Mouse (Mus musculus) urinary bladder, postnatal 36 days (tissue): Measurements from ENCODE around the gene Car15.

Source experiments
- DNase-seq, 2 experiments: peaks; one replicate each; pipeline ENCODE4 v3.0.0; 2022; ENCODE audit warnings: low spot score in 2 of 2, mixed read lengths in 1 of 2

Car15 gene

GRCm38 (mm10) chr16:17838051-17838450 lies at the start of gene Car15:
Gene Car15, minus strand, starts transcription at chr16:17838364.
- no peak for DNase-seq

- no peak for DNase-seq
Observed at GRCm38 (mm10) chr16:17884116-17884515, 46.0 kb upstream of the Car15 start.

DNA sequence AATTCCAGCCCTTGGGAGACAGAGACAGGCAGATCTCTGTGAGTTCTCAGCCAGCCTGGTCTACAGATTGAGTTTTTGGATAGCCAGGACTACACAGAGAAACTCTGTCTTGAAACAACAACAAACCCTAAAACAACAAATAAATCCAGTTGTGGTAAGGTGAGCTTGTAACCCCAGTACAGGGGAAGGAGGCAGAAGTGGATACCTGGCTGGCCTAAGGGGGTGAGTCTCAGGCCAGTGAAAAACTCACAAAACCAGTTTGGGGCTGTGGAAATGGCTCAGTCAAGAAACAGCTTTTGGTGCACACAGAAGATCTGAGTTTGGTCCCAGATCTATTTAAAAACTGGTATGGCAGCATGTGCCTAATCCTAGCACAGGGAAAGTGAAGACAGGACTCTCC lies 44.0 kb upstream of the Car15 start:
- peak; percentile 17 to 28 for DNase-seq

DNA sequence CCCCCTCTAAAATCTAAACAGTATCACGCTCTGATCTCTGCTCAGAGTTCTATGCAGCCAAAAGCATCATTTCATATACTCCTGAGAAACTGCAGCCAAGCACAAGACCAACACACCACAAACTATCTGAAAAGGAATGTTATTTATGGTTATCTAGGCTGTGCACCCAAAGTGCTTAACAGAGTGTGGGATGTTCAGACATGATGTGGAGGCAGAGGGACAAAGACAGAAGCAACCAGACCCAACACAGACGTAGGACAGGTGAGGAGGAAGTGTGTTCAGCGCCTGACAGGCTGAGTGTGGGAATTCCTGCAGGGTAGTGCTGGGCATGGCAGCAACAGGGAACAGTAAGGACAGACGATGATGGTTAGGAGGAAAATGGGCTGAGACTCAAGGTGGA lies 41.4 kb upstream of the Car15 start:
- DNase-seq: no peak

DNA sequence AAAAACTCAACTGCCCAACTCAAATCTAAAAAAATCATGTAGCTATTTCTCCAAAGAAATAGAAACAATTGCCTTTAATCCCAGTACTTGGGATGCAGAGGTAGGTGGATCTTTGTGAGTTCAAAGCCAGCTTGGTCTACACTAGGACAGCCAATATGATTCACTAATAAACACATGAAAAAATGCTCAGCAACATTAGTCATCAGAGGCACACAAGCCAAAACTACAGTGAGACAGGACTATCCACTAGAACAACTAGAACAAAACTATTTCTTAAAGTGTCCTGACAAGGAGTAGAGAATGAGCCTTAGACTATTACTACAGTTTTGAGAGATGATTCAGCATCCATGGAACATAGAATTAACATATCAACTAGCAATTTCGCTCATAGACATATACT lies 37.9 kb upstream of the Car15 start:
- no peak for DNase-seq

GRCm38 (mm10) chr16:17875174-17875573 lies 37.0 kb upstream of the Car15 start:
- no peak for DNase-seq

GRCm38 (mm10) chr16:17872995-17873394 lies 34.8 kb upstream of the Car15 start:
- DNase-seq: no peak

DNA sequence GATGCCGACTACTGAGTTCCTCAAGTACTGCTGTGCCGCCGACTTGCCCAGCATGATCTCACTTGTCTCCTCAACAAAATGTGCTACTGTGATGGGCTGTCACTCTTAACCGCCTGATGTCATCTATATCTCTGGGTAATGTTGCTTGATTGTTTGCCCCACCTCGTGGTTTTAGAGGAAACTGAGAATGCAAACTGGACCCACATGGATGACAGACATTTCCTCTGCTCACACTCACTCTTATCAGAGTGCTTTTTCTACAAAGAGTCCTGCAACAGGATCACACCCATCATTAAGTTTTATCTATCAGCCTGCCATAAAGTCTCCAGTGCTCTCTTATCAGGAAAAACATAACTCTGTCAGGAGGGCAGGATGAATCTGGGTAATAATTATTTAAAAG lies 33.1 kb upstream of the Car15 start:
- DNase-seq: no peak

DNA sequence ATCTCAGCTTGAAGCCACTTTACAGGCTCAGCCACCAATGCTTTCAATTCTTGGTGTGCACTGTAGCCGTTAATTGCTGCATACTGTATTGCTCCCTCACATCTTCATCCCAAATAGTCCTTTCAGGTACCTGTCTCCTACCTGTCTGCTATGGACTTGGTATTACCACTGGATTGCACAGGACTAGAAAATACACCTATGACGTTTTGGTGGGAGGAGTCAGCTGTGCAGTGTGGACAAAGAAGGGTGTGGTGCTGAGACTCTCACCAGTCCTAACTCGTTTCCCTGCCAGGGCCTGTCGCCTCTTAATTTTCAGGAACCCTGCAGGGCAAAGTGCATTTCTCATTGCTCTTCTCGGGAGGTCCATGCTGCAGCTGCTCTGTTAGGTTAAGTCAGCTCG lies 27.6 kb upstream of the Car15 start:
- DNase-seq: peak; percentile 66 to 74

DNA sequence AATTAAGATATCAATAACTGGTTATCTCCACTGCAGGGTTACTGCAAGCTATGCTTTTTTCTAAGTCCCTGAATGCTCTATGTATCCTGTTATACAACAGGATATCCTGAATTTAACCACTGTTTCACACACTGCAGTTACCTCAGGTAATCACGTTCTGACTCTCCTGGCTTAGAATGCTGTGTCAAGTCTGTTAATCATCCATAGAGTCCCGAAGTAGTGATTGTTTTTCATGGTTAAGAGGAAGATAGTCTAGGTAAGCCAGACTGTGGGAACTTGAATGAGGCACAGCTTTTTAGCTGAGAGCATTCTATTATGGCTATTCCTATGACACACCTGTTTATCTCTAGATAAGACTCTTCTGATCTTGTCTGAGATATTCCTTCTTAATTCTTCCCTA lies 27.1 kb upstream of the Car15 start:
- no peak for DNase-seq

DNA sequence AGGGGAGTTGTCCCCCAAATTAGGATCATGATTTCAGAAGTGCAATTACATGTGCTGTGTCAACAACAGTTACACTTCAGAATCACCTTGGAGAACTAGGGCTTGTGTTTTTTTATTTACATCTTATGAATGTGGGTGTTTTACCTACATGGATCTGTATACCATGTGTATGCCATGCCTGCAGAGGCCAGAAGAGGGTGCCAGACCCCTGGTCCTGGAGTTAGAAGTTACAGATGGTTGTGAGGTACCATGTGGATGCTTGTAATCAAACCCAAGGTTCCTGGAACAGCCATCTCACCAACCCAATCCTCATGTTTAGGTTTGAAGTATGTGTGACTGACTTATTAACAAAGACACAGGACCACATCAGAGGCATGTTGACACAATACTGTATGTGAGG lies 20.4 kb upstream of the Car15 start:
- no peak for DNase-seq

DNA sequence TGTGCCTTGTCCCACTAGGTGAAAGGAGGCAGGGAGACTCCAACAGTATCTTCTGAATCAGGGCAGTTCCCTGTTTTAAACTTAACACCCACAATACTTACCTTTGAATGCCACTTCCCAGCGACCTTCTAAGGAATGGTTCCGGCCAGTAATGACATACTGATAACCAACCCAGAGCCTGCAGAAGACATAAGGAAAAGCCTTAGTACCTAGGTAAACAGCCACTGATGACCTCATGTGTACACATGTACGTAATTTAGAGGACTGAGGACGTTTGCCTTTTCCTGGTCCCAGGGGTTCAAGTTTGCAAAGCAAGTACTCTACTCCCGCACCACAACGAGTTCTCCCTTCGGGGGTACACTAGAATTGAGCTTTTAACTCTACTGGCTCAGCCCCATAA lies 19.0 kb upstream of the Car15 start:
- DNase-seq: no peak

DNA sequence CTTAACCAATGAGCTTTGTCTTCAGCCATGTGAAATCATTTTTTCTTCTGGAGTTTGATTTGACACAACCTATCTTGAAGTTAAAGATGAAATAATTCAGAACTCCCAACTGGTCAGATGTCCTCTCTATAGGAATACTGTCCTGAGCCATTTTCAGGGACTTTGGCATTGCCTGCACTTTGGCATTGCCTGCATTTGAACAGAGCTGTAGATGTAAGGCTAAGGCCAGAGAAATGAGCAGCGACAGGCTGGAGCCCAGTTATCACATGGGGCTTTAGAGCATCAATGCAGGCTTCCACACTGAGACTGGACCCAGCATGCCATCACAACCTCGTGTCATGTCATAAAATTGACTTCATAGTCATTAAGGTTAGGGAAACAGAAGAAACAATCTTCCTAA lies 15.1 kb upstream of the Car15 start:
- DNase-seq: no peak

GRCm38 (mm10) chr16:17851860-17852259 lies 13.7 kb upstream of the Car15 start:
- no peak for DNase-seq

DNA sequence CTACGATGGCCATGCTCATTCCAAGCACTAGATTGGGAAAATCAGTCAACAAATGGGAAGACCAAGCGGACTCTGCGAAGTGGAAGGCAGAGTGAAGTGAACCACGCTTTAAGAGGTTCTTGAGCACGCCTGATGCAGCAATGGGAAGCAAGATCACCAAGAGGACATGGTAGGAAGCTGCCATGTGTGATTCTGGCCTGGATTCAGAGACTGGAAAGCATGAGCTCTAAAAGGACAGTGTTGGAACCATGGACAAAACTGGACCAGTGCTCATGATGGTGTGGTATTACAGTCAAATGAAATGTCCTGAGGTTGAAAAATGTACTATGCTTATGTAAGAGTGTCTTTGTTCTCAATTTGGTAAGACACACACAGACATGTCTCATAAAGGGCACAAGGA lies 13.2 kb upstream of the Car15 start:
- no peak for DNase-seq

- DNase-seq: no peak
Observed at GRCm38 (mm10) chr16:17849486-17849885, 11.3 kb upstream of the Car15 start.

GRCm38 (mm10) chr16:17848928-17849327 lies 10.8 kb upstream of the Car15 start:
- no peak for DNase-seq

DNA sequence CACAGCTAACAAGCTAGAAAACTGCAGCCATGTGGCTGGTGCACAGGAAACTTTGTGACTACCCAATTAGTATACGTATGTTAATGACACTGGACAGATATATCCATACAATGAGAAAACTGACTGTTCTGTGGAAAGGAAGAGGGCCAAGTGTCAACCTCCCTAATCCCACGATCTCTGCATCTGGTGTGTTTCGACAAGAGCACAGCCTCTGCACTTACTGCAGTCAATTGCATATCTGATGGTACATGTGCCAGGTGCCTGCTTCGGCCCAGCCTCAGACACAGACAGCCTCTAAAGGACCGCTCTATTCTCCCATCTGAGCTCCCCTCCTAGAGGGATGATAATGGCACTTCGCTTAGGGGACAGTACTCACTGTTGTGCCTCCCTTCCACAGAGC lies 10.3 kb upstream of the Car15 start:
- no peak for DNase-seq

DNA sequence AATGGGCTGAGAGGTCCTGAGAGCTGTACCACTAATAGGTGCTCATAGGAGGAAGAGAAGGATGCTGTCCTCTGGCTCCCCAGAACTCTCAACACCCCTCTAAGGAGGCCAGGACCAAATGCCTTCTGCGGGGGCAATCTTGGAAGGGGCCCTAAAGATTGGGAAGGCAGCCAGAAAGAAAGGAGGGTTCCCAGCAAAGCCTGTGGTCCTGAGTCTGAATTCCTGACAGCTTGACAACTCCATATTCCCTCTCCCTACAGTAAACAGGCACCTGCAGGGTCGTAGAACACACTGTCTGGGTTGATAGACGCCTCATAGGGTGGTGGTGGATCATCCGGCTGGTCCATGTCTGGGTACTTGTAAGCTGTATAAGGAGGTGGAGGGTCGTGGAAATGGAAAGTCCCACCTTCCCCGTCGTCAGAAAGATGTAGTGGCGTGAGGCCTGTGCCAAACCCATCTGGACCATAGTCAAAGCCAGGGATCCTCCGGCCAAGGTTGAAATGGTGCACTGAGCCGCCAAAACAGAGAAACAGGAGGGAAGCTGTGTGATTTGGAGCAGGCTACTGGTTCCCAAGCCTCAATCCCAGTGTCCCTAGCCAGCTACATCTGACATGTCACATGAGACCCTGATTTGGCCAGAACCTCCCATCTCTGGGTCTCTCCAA lies 5.7 kb upstream of the Car15 start:
- no peak for DNase-seq

DNA sequence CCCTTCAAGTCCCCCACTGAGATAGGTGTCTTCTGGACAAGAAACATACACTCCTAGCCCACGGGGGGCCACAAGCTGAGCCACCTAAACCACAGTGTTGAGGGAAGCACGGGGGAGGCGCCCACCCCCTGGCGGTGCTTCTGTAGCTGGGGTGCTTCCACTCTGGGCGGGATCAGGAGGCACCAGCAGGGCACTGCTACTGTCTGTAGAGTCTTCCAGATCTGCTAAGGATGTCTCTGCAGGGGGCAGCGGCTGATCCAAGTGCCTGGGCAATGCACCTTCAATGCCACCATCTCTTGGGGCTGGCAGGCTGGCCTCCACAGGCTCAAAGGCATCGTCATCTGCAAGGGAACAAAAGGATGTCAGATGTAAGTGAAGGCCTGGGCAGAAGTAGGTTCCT lies 4.3 kb upstream of the Car15 start:
- no peak for DNase-seq

DNA sequence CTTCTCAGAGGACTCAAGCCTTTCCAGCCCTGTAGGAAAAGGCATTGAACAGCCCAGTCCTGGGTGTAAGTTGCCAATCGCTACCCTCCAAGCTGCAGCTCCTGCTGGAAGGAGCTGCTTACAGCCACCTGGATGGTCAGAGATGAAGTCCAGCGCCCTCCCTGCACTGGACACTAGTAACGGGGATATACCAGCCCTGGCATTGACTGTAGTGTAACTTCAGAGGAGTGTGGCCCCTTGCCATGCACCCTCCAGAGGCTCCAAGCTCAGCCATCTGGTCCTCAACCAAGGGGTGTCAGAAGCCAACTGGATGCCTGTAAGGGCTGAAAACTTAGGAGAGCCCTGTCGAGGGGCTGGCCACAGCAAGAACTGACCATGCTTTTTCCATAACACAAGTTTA lies 1.8 kb upstream of the Car15 start:
- DNase-seq: no peak

GRCm38 (mm10) chr16:17835481-17835880 lies 2.7 kb downstream of the Car15 start:
- no peak for DNase-seq

- no peak for DNase-seq
Observed at GRCm38 (mm10) chr16:17834543-17834942, 3.6 kb downstream of the Car15 start.

DNA sequence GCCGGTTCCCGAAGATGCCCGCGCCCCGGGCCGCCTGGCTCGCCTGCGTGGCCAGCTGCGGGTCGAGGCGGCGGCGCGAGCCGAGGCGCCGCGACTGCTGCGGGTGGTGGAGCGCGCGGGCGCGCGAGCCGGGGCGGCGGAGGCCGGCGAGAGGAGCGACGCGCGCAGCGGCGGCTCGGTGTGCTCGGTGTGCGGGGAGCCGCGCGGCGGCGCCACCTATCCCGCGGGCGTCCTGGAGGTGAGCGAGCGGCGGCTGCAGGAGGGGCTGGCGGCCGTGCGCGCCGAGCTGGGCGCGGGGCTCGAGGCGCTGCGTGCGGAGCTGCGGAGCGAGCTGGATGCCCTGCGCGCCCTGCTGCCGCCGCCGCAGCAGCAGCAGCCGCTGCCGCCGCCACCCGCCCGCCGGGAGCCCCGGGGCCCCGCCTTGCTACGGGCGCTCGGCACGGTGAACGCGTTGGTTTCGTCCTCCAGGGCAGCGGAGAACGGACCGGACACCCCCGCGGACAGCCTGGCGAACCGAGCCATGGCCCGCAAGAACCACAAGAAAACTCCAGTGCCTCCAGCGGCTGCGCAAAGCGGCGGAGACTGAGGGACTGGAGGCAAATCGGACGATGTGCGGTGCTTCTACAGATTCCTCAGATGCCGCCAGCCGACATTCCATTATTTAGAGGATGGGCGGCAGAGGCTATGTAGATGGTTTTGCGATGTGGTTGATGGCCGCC lies 4.3 kb downstream of the Car15 start:
- no peak for DNase-seq
